Mouse (Mus musculus) urinary bladder, adult 18-20 months (tissue): Measurements from ENCODE around the gene Mxi1.

Source experiments
- DNase-seq, 2 experiments: peaks; one replicate each; pipeline ENCODE4 v3.0.0; 2022; ENCODE audit warnings: low spot score in 2 of 2, mixed read lengths in 2 of 2

The Mxi1 gene

DNA sequence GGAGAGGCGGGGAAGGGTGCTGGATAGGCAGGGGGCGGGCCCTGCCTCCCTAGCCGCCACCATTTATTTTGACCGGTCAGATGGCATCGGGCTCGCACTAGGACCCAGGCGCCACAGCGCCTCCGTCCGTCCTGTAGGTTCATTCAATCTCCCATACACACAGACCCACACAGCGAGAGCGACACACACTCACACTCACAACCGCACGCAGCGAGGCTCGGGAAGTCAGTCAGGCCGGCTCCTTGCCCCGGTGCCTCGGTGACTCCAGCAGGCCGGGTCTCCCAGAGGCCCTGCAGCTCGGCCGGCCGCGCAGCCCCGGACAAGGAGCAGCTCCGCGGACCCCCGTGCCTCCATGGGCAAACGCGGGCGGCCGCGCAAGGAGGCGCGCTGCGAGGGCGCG lies at the start of gene Mxi1:
Mxi1 (plus strand) TSS at position 171 of the 400 bp plus-strand sequence.
- peak; percentile 77 for DNase-seq

DNA sequence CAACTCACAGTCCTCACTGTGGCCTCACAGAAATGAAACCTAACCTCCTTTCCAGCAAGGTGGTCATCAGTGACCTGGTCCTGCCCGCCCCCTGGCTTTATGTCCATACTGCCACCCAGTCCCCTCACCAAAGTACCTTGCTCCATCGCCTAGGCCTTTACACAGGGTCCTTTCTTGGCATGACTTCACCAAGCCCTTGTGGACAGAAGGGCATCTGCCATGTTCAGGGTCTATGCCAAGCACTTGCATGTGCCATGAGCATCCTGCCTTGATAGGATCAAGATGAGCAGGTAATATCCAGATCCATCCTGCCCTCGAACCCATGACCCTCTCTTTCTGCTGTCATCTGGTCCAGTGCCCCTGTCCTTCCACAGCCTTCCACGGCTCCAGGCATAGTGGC lies 49.5 kb upstream of the Mxi1 start:
- no peak for DNase-seq

DNA sequence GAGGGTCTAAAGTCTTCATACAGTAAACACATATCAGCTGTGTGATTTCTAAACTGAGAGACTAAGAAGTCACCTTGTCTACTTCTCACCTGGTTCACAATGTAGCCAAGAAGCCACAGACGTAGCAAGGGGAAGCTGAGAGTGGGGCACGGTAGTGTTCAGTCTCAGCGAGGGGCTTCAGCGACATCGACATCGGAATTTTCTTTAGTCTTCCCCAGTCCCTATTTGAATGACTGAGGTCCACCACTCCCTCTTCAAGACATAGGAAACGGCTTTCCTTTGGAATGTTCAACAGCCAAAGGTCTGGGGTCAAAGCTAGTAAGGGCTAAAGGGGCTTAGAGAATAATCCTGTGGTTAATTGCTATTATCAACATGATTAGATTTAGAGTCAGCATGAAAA lies 48.3 kb upstream of the Mxi1 start:
- no peak for DNase-seq

DNA sequence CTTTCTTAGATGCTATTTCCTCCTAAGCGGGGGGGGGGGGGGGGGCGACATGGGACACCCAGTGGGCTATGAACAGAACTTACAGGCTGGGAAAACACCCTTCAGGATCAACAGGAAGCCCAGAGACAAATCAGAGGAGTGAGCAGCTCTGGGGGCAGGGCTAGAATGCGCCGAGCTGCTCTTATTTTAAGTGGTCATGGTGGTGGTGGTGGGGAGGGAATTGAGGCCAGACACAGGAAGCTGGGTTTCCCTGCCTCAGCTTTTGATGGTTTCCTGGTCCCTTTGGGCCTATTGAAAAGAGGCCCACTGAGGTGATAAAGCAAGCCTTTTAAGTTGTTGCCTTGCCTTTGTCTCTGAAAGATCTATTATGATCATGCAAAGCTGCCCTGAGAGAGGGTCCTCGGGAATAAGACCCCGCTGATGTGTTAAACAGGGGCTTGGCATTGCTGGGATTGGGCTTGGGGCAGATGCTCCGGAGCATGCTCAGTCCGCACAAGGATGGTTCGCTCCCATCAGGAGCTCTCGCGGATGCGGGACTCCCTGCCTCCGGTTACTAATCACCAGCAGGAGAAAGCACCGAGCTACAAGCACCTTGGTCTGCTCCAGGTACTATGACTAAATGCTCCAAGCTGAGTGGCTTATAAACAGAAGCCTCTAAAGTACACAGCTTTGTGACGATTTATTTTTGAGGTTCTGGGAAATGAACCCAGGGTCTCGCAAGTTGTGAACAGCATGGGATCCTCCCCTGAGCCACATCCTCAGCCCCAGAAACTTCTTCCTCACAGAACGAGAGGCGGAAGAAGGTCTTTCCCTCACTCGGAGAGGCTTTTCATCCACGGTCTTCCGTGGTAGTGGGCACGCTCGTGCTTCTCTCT lies 46.2 kb upstream of the Mxi1 start:
- DNase-seq: no peak

DNA sequence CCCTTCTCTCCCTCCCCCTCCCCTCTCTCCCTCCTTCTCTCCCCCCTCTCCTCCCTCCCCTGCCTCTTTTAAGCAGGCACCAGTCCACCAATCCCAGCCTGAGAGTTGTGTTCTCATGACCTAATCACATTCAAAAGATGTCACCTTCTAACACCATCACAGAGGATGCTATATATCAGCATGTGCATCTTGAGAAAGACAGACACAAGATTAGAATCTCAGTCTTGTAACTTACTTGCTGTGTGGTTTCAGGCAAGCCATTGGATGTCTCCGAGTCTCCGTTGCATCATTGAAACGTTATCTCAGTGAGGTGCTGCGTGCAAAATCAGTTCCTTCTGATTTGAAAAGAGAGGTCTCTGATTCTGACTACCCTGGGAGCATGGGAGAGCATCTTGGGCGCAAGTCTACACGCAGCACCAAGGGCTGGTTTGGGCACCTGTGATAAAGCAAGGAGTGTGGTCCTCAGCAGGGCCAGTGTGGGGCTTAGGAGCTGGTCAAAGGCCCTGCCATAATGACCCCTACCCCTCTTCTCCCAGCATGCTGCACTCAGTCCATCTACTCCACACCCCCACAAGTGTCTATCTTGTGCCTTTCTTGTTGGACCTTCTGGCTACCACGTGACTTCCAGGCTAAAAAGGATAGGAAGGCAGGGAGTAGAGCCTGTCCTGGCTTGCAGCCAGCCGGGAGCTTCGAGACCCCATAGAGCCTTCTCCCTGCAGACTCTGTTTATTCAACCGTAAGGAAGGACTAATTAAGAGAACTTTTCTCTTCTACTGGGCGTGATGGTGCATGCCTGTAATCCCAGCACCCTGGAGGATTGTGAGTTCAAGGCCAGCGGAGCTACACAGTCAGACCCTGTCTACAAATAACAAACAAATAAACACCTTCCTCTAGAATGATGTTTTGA lies 45.2 kb upstream of the Mxi1 start:
- no peak for DNase-seq

DNA sequence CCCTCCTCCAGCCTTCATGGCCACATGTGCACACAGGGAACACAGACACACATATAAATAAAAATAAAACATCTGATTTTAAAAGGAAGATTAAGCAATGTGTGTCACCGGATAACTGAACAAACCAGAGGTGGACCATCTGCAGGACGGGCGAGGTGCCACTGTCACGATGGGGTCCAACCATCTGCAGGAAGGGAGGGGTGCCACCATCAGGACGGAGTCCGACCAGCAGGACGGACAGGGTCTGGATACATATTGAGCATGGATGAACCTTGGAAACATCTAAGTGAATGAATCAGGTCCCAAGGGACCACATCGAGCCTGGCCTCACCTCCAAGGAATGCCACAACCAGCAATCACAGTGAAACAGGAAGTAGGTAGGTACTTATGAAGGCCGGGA lies 43.0 kb upstream of the Mxi1 start:
- DNase-seq: no peak

DNA sequence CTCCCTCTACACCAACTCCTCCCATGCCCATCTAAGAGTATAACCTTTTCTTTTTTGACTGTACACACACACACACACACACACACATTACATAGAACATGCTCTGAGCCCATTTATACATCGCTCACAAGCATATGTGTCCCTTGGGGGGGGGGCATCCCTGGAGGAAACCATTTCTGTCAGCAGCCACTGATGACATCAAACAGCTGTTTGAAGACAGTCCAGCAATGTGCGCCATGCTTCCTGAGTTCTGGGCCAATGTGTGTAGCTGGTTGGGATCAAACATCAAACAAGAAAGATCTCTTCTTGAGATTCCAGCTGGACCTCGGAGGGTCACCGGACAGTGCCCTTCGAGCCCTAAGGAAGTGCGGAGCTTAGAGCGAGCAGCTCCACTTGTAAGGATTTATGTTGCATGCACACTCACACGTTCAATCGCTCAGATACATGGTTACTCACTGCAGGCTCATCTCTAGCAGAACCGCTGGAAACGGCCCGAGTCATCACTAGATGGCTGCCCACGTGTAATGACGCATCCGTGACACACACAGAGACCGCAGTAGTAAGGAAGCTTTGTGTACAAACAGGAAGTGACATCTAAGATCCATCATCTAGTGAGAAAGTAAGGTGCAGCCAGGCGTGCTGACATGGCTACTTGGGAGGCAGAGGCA lies 37.1 kb upstream of the Mxi1 start:
- no peak for DNase-seq

DNA sequence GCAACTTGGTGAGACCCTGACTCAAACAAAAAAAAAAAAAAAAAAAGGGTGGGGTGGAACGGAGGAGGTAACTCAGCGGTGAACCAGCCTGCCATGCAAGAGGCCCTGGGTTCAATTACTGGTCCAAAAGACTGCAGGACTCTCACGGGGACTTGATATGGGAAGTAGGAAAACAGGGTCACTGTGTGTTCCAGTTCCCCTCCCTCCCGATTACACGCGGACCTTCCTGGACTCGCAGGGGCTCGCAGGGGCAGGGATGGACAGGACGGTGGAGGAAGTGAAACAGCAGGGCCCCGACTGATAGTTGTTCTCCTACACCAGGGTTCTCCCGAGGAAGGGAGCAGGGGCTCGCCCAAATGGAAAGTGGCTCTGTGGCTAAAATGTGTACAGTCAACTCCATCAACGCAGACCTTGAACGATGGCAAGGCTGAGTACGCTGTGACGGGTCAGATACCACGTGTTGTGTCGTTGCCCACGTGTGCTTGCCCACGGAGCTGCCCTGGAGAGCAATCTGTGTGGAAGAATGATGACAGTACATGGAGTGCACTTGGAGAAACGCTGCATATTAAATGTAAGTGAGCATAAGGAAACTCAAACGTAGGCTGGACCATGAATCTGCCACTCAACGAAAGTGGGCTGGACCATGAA lies 36.4 kb upstream of the Mxi1 start:
- no peak for DNase-seq

DNA sequence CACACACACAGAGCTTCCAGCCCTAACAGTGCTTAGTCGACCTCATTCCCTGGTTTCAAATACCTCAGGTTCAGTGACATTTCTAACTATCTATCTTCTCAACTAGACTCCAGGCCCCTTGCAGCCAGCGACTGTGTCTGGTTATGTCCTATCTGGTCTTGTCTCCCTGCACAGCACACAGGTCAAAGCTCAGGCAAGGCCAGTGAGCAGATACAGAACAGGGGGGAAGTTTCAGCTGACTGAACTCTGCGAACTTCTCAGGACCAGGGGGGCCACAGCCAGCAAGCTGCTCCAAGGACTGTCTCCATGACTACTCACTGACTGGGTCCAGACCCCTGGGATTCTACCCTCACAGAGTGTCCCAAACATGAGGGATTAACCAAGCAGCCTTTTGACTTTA lies 35.1 kb upstream of the Mxi1 start:
- DNase-seq: no peak

DNA sequence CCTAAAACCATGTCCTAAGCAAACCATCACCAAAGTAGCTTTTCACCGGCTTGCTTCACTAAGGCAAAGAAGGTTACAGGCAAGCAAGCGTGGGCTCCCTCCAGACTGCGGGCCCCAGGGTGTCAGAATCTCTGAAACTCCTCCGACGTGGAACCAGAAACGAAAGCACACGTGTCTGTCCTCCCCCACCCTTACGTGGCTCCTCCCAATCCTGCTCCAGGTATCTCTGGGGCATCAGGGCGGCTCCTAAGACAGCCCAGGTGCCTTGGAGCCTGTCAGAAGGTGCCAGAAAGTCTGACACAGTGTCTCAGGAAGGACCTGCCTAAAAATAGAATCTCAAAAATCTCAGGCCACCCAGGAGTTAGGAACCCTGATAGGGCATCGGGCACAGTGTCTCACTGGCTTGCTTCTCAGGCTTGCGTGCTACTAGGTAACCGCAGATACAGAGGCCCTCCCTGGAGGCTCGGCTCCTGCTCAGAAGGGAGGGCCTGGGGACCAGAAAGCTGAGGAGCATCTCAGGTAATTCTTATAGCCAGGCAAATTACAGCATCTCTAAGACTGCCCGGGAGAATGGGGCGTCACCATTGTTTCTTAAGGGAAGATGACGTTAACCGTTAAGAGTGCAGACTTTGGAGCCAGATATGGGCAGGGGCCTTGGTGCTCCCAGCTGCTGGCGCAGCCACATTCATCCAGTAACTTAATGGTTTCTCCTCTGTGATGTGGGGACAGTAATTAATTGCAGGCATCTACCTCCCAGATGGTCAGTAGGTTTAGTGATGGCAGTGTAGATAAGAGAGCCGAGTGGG lies 33.2 kb upstream of the Mxi1 start:
- peak; percentile 20 to 31 for DNase-seq

DNA sequence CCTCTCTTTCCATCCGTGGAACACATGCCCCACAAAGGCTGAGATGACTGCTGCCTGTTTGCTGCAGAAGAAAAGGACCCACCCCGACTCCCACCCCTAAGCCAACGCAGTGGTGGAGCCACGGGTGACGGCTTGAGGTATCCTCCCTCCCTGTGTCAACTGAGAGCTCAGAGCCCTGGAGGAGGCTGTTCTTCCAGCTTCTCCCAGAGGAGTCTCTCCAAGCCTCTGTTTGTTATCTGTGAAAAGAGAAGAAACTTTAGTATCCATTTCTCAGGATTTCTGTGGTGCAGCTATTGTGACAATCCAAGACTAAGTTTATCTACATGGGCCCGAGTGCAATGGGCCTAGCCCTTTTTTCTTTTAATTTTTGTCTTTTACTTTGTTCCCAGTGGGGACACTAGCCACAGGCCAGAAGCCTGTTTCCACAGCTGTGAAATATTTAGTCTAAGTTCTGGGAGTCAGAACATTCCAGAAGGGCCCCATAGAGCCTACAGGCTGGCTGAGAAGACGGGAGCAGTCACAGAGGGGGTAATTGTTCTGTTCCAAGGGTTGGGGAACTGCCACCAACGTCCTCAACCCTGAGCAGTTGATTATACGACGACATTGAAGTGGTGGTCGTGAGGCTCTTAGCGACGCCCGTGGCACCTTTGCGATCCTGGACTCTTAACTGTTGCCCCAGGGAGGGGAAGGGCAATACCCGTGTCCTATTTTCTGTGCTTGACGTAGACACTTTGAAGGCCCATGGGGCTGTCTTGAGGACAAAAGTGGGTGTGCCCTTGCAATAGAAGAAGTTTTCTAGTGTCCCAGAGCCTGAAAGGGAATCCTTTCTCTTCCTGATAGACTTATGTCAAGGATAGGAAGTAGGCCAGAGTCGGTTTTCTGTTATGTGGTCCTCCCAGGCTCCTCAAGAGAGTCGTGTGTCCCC lies 31.6 kb upstream of the Mxi1 start:
- DNase-seq: no peak

DNA sequence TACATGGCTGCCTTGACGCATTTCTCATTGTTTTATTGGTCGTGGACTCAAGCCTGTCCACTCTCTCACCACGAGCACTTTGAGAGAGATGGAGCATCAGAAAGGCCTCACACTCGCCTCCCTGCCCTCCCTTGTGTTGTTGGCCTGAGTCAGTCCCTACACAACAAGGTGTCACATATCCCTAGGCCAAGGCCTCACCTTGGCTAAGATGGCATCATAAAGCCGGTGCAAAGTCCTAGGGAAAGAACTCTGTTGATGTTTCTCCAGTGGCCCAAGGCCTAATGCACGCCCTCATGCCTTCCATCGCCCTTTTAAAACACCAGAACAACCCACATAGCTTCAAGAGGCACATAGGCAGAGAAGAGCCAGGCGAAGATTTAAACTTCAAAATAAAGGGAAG lies 30.1 kb upstream of the Mxi1 start:
- no peak for DNase-seq

DNA sequence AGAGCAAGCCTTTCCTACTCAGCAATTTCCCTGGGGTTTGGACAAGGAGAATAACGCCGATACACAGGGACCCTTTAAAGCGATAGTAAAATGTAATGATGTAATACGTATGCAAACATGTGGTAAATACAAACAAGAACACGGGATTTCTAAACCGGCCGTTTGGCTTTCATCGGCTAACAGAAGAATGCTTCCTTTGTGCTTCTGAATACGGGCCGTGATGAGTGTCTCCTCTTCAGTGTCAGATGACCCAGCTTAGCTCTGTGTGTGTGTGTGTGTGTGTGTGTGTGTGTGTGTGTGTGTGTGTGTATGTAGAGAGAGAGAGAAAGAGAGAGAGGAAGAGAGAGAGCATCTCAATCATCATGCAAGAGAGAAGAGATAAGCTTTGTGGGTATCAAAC lies 27.7 kb upstream of the Mxi1 start:
- no peak for DNase-seq

DNA sequence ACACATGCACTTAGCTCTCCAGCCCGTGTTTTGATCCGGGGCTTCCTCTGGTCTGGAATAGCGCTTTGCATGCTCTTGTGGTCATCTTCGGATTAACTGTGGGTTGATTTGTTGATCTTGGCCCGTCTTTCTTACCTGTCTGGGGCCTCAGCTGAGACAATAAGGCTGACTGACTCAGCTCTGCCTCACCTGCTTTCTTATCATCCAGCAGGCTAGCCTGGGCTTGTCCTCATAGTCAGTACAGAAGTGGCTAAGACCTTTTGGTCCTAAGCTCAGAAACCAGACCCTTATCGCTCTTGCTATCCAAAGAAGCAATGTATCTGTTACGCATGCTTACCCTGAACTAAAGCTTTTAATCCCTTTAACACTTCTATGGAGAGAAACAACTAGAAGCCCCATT lies 26.6 kb upstream of the Mxi1 start:
- peak in 1 of 2 experiments; percentile 65 for DNase-seq

DNA sequence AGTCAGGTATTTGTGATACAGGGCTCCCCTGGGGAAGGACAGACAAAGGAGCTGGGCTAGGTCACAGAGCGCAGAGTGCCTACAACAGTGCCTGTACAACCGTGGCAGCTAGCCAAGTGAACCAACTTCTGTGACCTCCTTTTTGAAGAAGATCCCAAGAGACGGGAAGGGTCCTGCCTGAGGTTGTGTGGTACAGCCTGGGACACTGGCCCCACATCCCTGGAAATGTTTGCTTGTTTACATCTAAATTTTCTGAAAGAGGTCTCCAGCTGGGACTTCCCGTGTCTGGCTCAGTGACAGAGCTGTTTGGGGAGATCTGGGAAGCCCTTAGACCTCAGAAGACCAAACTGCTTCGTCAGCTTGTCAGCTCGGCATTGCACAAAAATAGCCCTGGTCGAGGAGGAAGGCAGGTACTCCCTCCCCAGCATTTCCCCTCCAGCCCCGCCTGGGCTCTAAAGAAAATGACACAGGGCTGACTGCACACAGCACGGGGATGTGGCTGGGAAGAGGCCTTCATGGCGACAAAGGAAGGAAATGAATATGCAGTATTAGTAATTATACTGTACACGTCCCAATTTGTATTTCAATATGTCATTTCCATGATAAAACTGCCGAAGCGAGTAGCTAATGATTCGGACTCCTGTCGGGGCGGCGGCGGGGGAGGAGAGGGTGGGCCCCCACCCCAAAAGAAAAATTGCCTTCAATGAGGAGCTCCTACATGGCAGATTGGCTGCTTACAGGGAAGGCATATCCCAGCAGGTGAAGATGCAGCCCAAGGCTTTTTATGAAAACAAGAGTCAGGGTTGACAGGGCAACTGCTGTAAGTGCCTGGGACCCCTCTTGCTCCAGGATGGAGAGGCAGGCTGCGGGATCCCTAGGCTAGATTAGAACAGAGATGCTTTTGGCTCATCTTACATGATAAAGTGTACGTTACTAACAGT lies 25.8 kb upstream of the Mxi1 start:
- DNase-seq: peak in 1 of 2 experiments; percentile 30

DNA sequence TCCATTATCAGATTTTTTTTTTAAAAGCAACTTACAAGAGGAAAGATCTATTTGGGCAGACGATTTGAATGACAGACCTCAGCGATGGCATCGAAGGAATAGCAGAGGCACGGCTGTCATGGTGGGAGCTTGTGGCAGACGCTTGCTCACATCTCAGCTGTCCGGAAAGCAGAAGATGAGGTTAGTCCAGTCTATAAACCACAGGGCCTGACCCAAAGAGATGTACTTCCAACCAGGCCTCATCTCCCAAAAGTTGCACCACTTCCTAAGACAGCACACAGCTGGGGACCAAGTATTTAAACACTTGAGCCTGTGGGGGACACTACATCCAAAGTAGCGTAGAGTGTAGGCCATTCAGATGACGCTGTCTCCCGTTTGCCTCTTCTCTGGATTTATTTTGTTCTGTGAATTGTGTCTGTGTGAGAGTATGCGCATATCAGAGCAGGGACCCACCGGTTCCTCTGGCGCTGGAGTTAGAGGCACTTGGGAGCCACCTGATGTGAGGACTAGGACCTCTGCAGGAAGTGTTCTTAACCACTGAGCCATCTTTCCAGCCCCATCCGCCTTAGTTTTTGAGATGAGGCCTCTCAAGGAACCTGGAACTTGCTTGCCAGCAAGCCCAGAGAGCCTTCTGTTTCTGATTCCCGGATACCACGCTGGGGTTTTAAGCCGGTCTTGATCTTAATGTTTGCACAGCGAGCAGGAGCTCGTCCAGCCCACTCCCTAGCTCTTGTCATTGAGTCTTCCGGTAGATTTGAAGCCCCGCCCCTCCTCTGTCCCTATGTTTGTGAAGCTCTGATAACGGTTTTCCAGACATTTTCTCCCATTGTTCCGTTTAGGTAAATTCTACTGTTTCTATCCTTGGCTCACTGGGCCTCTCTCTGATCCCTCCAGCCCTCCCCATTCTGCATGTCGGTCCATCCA lies 13.7 kb upstream of the Mxi1 start:
- DNase-seq: no peak

DNA sequence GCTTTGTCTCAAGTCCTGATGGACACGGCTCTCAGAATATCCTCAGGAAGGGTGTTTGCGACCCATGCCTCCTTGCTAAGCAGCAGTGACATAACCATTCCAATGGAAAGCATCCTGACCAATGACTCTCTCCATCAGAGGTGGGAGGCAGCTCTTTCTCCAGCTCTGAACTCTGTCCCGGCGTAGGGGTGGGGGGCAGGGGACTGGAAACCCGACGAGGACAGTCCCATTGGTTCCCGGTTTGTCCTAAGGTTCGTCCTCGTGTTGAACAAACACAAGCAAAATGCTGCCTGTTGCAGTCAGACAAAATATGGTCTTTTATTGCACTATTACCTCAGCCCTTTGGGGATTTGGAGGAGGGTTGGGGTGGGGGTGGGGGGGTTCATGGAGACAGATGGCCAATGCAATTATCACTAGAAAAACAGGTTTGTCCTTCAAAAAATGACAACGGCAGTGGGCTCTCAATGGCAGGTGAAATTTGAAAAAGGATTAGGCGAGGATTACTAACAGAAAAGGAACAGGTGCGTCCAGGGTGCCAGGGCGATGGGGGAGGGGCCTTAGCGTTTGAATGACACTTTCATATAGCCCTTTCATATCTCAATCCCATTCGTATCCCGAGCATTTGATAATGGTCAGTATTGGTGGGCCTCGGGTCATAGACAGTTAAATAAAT lies 11.0 kb upstream of the Mxi1 start:
- DNase-seq: no peak
